Mouse (Mus musculus): ENCODE measurements around the gene Lcor. TPM values are rescaled to one million over a fixed set of nuclear protein-coding genes. Genes with fewer than 3 reads are reported as not detected.
A peak's percentile ranks its signal among the peaks of the same experiment; 100 is the strongest.

Gene Lcor
- polyA plus RNA-seq, 2 experiments, result 1.1 to 5.6 TPM

DNA sequence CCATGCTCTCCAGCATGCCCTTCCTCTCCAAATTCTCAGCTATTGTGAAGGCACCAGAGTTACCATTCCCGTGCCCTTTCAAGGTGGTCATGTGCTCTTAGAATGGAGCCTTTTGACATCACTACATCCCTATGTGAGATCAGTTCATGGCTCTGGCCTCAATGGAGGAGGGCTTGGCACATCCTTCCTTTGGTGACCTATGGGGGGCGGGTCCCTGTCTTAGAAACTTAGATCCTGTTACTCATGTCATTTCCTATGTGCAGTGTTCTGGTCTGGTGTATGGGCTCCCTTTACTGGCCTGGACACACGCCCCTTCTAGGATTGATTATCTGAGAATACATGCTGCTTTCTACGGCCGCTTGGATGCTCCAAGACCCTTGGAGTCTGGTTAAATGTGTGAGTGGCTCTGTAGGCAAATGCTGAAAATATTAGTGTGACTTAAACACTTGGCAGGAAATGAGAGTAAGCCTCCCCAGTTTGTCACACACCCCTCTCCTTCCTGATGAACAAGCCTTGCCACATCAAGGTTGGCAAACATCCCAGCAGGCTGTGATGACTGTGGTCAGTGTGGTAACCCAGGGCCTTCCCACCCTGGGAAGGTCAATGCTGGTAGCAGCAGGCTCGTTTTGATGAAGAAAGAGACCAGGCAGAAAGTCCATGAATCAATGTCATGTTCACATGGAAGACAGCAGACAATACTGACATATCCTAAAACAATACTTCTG, 114.9 kb downstream of the Lcor start:
- no peak for TF ChIP-seq CTCF (IDR thresholded peaks at IDR 0.05; ENCODE audit: low read depth)
- TF ChIP-seq EP300 (IDR thresholded peaks at IDR 0.05; ENCODE audit: low read depth), result no peak
- DNase-seq (ENCODE audit: low read depth in 3 of 3, low spot score in 3 of 3) (peak in 1 of 3 experiments; percentile 29), ATAC-seq (ENCODE audit: insufficient read depth) (no peak)

GRCm38 (mm10) chr19:41600647-41601046, 118.2 kb downstream of the Lcor start:
- no peaks in the 10 kb centered on the region for H3K36me3 ChIP-seq (replicated peaks; ENCODE audit: control insufficient read depth, insufficient read depth, low read depth)
- H3K4me1 ChIP-seq (replicated peaks; ENCODE audit: control insufficient read depth in 2 of 2, insufficient read depth in 2 of 2, low read length in 1 of 2), result peaks cover 0 to 3% of the 10 kb centered on the region in 2 experiments; a peak in 1 of 4 replicates
- DNase-seq (ENCODE audit: low read depth in 3 of 3, low spot score in 3 of 3) (no peak), ATAC-seq (ENCODE audit: insufficient read depth) (no peak)
- no peak overlapping the region for H3K9ac ChIP-seq (replicated peaks)
- H3K4me3 ChIP-seq (ENCODE audit: insufficient read depth in 1 of 2, low read depth in 2 of 2, low read length in 2 of 2), result no peak overlapping the region
- WGBS (ENCODE audit: insufficient replicate concordance), result 50% methylated on average over 11 of the region's 11 CpGs
- TF ChIP-seq CTCF (IDR thresholded peaks at IDR 0.05; ENCODE audit: low read depth) (no peak), EP300 (IDR thresholded peaks at IDR 0.05; ENCODE audit: low read depth) (no peak)
- no peak overlapping the region for H3K4me2 ChIP-seq (ENCODE audit: low read depth)
- H3K27me3 ChIP-seq (ENCODE audit: control insufficient read depth, insufficient read depth, low read length), result no peaks in the 10 kb centered on the region
- H3K27ac ChIP-seq, result no peak overlapping the region
- no peaks in the 10 kb centered on the region for H3K9me3 ChIP-seq (ENCODE audit: control insufficient read depth, low read length)

More for the DNA sequence above, 114.9 kb downstream of the Lcor start:
- Histone ChIP-seq H3K4me3 (ENCODE audit: insufficient read depth in 1 of 2, low read depth in 2 of 2, low read length in 2 of 2) (no peak overlapping the region), H3K36me3 (replicated peaks; ENCODE audit: control insufficient read depth, insufficient read depth, low read depth) (no peaks in the 10 kb centered on the region), H3K27ac (no peak overlapping the region), H3K4me1 (replicated peaks; ENCODE audit: control insufficient read depth in 2 of 2, insufficient read depth in 2 of 2, low read length in 1 of 2) (peaks cover 0 to 3% of the 10 kb centered on the region in 2 experiments; a peak in 1 of 4 replicates), H3K9me3 (ENCODE audit: control insufficient read depth, low read length) (no peaks in the 10 kb centered on the region), H3K27me3 (ENCODE audit: control insufficient read depth, insufficient read depth, low read length) (no peaks in the 10 kb centered on the region), H3K4me2 (ENCODE audit: low read depth) (no peak overlapping the region), H3K9ac (replicated peaks) (no peak overlapping the region)
- 46% methylated on average over 6 of the region's 6 CpGs for WGBS (ENCODE audit: insufficient replicate concordance)

- H3K4me3 ChIP-seq (ENCODE audit: insufficient read depth in 1 of 2, low read depth in 2 of 2, low read length in 2 of 2), result no peak overlapping the region
- H3K4me1 ChIP-seq (replicated peaks; ENCODE audit: control insufficient read depth in 2 of 2, insufficient read depth in 2 of 2, low read length in 1 of 2), result no peaks in the 10 kb centered on the region
- ATAC-seq (ENCODE audit: insufficient read depth) (no peak), DNase-seq (ENCODE audit: low read depth in 3 of 3, low spot score in 3 of 3) (no peak)
- no peaks in the 10 kb centered on the region for H3K9me3 ChIP-seq (ENCODE audit: control insufficient read depth, low read length)
- no peak for TF ChIP-seq CTCF (IDR thresholded peaks at IDR 0.05; ENCODE audit: low read depth)
- TF ChIP-seq EP300 (IDR thresholded peaks at IDR 0.05; ENCODE audit: low read depth), result no peak
- H3K9ac ChIP-seq (replicated peaks), result no peak overlapping the region
- H3K36me3 ChIP-seq (replicated peaks; ENCODE audit: control insufficient read depth, insufficient read depth, low read depth), result no peaks in the 10 kb centered on the region
- H3K27ac ChIP-seq, result no peak overlapping the region
- 66% methylated on average over 10 of the region's 10 CpGs for WGBS (ENCODE audit: insufficient replicate concordance)
- no peaks in the 10 kb centered on the region for H3K27me3 ChIP-seq (ENCODE audit: control insufficient read depth, insufficient read depth, low read length)
- H3K4me2 ChIP-seq (ENCODE audit: low read depth), result no peak overlapping the region
Observed at GRCm38 (mm10) chr19:41606208-41606987, 124.0 kb downstream of the Lcor start.

DNA sequence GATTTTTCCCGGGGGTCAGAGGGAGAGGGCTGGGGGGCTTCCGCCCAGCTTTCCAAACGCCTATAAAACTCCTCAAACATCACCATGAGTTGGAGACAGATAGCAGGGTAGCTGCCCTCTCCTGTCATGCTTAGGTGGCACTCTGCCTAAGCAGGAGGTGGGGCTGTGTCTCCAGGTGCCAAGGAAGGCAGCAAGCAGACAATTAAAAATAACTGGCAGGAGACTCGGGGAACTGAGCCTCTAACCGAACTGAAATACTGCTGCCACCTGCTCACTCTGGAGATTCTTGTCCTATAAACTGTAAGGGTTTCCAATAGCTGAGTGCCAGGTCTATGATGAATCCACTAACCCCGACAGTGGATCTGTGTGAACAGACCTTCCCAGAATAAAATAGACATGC, 129.2 kb downstream of the Lcor start:
- Histone ChIP-seq H3K4me1 (replicated peaks; ENCODE audit: control insufficient read depth in 2 of 2, insufficient read depth in 2 of 2, low read length in 1 of 2) (no peaks in the 10 kb centered on the region), H3K27ac (no peak overlapping the region), H3K36me3 (replicated peaks; ENCODE audit: control insufficient read depth, insufficient read depth, low read depth) (no peaks in the 10 kb centered on the region), H3K27me3 (ENCODE audit: control insufficient read depth, insufficient read depth, low read length) (no peaks in the 10 kb centered on the region), H3K4me3 (ENCODE audit: insufficient read depth in 1 of 2, low read depth in 2 of 2, low read length in 2 of 2) (no peak overlapping the region), H3K9ac (replicated peaks) (no peak overlapping the region), H3K4me2 (ENCODE audit: low read depth) (no peak overlapping the region), H3K9me3 (ENCODE audit: control insufficient read depth, low read length) (no peaks in the 10 kb centered on the region)
- DNase-seq (ENCODE audit: low read depth in 3 of 3, low spot score in 3 of 3) (no peak), ATAC-seq (ENCODE audit: insufficient read depth) (no peak)
- WGBS (ENCODE audit: insufficient replicate concordance), result 55% methylated on average over 6 of the region's 6 CpGs
- TF ChIP-seq EP300 (IDR thresholded peaks at IDR 0.05; ENCODE audit: low read depth) (no peak), CTCF (IDR thresholded peaks at IDR 0.05; ENCODE audit: low read depth) (no peak)

Small RNA genes within 50 kb of the gene (microRNA-seq; reads per million reads assigned to microRNA genes)
- gene Mir8091, result not detected

Other genes with a start within 250 kb of the Lcor start
- 22.5 and 35.0 TPM in 2 replicates for gene Tm9sf3, start 218.6 kb upstream of the Lcor start, polyA plus RNA-seq (2012; rRNA removed)
- gene Tm9sf3, start 218.6 kb upstream of the Lcor start, polyA plus RNA-seq (2014; fragmentation: Nextera tagmentation; extraction: Ambion mirVana), result 53.0 and 59.2 TPM in 2 replicates
- 3.0 and 3.8 TPM in 2 replicates for gene Pik3ap1, start 97.5 kb upstream of the Lcor start, polyA plus RNA-seq (2012; rRNA removed)
- 4.9 and 5.8 TPM in 2 replicates for gene Pik3ap1, start 97.5 kb upstream of the Lcor start, polyA plus RNA-seq (2014; fragmentation: Nextera tagmentation; extraction: Ambion mirVana)
- gene Gm340, start 99.7 kb downstream of the Lcor start, polyA plus RNA-seq (2012; rRNA removed), result 0.65 and 0.95 TPM in 2 replicates
- gene Gm340, start 99.7 kb downstream of the Lcor start, polyA plus RNA-seq (2014; fragmentation: Nextera tagmentation; extraction: Ambion mirVana), result 1.4 and 1.9 TPM in 2 replicates

Data from liver, embryonic 14.5 days (tissue).